Mouse (Mus musculus) liver, embryonic 15.5 days (tissue): ENCODE measurements around the gene Lgr5. TPM values are rescaled to one million over a fixed set of nuclear protein-coding genes. Genes with fewer than 3 reads are reported as not detected.

Experiments
- ATAC-seq: fragments of 200-750 bp; cut with Nextera tagmentation; 2 replicates; pipeline ENCODE4 v1.8.0; 2017; ENCODE audit warnings: moderate number of reproducible peaks, mild to moderate bottlenecking, moderate library complexity; ENCODE audit not compliant: insufficient read depth
- H3K27ac ChIP-seq: fragments of 300-500 bp; sonication (generic); replicated peaks from 2 replicates; pipeline ENCODE4 v1.5.1; 2015; ENCODE audit warnings: mild to moderate bottlenecking, inconsistent platforms
- H3K27me3 ChIP-seq: fragments of 300-500 bp; sonication (generic); 2 replicates; pipeline ENCODE4 v1.6.1; 2015; ENCODE audit warnings: mild to moderate bottlenecking, inconsistent platforms
- H3K36me3 ChIP-seq: fragments of 300-500 bp; sonication (generic); replicated peaks from 2 replicates; pipeline ENCODE4 v1.6.1; 2015; ENCODE audit warnings: moderate library complexity, mild to moderate bottlenecking, inconsistent platforms
- H3K4me1 ChIP-seq: fragments of 300-500 bp; sonication (generic); replicated peaks from 2 replicates; pipeline ENCODE4 v1.6.1; 2015; ENCODE audit warnings: inconsistent platforms
- H3K4me2 ChIP-seq: fragments of 300-500 bp; sonication (generic); 2 replicates; pipeline ENCODE4 v1.6.1; 2015; ENCODE audit warnings: moderate library complexity, mild to moderate bottlenecking, inconsistent platforms
- H3K4me3 ChIP-seq: fragments of 300-500 bp; sonication (generic); replicated peaks from 2 replicates; pipeline ENCODE4 v1.5.1; 2015; ENCODE audit warnings: mild to moderate bottlenecking, inconsistent platforms
- H3K9ac ChIP-seq: fragments of 300-500 bp; sonication (generic); 2 replicates; pipeline ENCODE4 v1.6.1; 2015; ENCODE audit warnings: moderate library complexity, mild to moderate bottlenecking, inconsistent platforms
- H3K9me3 ChIP-seq: fragments of 300-500 bp; sonication (generic); replicated peaks from 2 replicates; pipeline ENCODE4 v1.6.1; 2016; ENCODE audit warnings: inconsistent platforms
- WGBS: fragments of 180-500 bp; shearing (Covaris S2); methylation state at CpG from one replicate; pipeline ENCODE4 v1.1.7; 2015; ENCODE audit warnings: mixed read lengths; ENCODE audit not compliant: insufficient replicate concordance; 5-methylcytosine and 5-hydroxymethylcytosine counted together
- polyA plus RNA-seq: library from polyadenylated mRNA; unstranded; fragments of >200 nt; fragmentation: Nextera tagmentation; extraction: Ambion mirVana; gene quantifications from 2 replicates; pipeline ENCODE4 v1.2.1, GENCODE M21; 2015

Gene Lgr5
- polyA plus RNA-seq, 1 experiment from 2014 or later = 0.70 TPM

- H3K4me3 ChIP-seq = no peak overlapping the region
- H3K27me3 ChIP-seq = no peaks in the 10 kb centered on the region
- no peak for ATAC-seq
- H3K9me3 ChIP-seq = no peaks in the 10 kb centered on the region
- H3K4me1 ChIP-seq = no peaks in the 10 kb centered on the region
- peaks cover 77% of the 10 kb centered on the region for H3K36me3 ChIP-seq
- 68% methylated on average over 6 of the region's 6 CpGs for WGBS
- no peak overlapping the region for H3K27ac ChIP-seq
- no peak overlapping the region for H3K9ac ChIP-seq
- H3K4me2 ChIP-seq = no peak overlapping the region
Observed at GRCm38 (mm10) chr10:115406393-115406792, 181.2 kb downstream of the Lgr5 start.

Other genes starting within 250 kb of the Lgr5 start
- gene Tmem19, start 225.3 kb downstream of the Lgr5 start, polyA plus RNA-seq = 8.3 and 8.9 TPM in 2 replicates
- 5.3 and 6.1 TPM in 2 replicates for gene Thap2, start 203.3 kb downstream of the Lgr5 start, polyA plus RNA-seq
- 6.5 and 8.3 TPM in 2 replicates for gene Zfc3h1, start 202.8 kb downstream of the Lgr5 start, polyA plus RNA-seq
- 0.15 TPM in 1 of 2 replicates, not detected in the other for gene A930009A15Rik, start 17.8 kb downstream of the Lgr5 start, polyA plus RNA-seq
- 53.8 and 59.4 TPM in 2 replicates for gene Tspan8, start 229.1 kb upstream of the Lgr5 start, polyA plus RNA-seq